Mouse (Mus musculus) lung, embryonic 15.5 days (tissue): ENCODE results near the gene Kank1. TPM values are rescaled to one million over a fixed set of nuclear protein-coding genes. Genes with fewer than 3 reads are reported as not detected.

ENCODE experiments used
- ATAC-seq: fragments of 200-750 bp; cut with Nextera tagmentation; 2 replicates; pipeline ENCODE4 v1.8.0; 2017; ENCODE audit warnings: moderate number of reproducible peaks, borderline replicate concordance; ENCODE audit not compliant: low FRiP score, low TSS enrichment; ENCODE audit errors: extremely low read depth
- H3K27ac ChIP-seq: fragments of 300-500 bp; sonication (generic); 2 replicates; pipeline ENCODE4 v1.5.1; 2015; ENCODE audit warnings: moderate library complexity, mild to moderate bottlenecking, inconsistent platforms
- H3K27me3 ChIP-seq: fragments of 300-500 bp; sonication (generic); 2 replicates; pipeline ENCODE4 v1.6.1; 2015; ENCODE audit warnings: inconsistent platforms
- H3K36me3 ChIP-seq: fragments of 300-500 bp; sonication (generic); 2 replicates; pipeline ENCODE4 v1.6.1; 2015; ENCODE audit warnings: inconsistent platforms
- H3K4me1 ChIP-seq: fragments of 300-500 bp; sonication (generic); 2 replicates; pipeline ENCODE4 v1.6.1; 2015; ENCODE audit warnings: inconsistent platforms
- H3K4me2 ChIP-seq: fragments of 300-500 bp; sonication (generic); 2 replicates; pipeline ENCODE4 v1.6.1; 2015; ENCODE audit warnings: inconsistent platforms, mild to moderate bottlenecking, moderate library complexity
- H3K4me3 ChIP-seq: fragments of 300-500 bp; sonication (generic); 2 replicates; pipeline ENCODE4 v1.5.1; 2015; ENCODE audit warnings: mild to moderate bottlenecking, inconsistent platforms
- H3K9ac ChIP-seq: fragments of 300-500 bp; sonication (generic); 2 replicates; pipeline ENCODE4 v1.6.1; 2015; ENCODE audit warnings: inconsistent platforms
- H3K9me3 ChIP-seq: fragments of 300-500 bp; sonication (generic); 2 replicates; pipeline ENCODE4 v1.6.1; 2016; ENCODE audit warnings: inconsistent platforms
- WGBS: fragments of 180-500 bp; shearing (Covaris S2); methylation state at CpG from one replicate; pipeline ENCODE4 v1.1.7; 2015; 5-methylcytosine and 5-hydroxymethylcytosine counted together
- polyA plus RNA-seq: library from polyadenylated mRNA; unstranded; fragments of >200 nt; fragmentation: Nextera tagmentation; extraction: Ambion mirVana; gene quantifications from 2 replicates; pipeline ENCODE4 v1.2.1, GENCODE M21; 2015

The Kank1 gene
- polyA plus RNA-seq, 1 experiment from 2014 or later, result 18.6 TPM

DNA sequence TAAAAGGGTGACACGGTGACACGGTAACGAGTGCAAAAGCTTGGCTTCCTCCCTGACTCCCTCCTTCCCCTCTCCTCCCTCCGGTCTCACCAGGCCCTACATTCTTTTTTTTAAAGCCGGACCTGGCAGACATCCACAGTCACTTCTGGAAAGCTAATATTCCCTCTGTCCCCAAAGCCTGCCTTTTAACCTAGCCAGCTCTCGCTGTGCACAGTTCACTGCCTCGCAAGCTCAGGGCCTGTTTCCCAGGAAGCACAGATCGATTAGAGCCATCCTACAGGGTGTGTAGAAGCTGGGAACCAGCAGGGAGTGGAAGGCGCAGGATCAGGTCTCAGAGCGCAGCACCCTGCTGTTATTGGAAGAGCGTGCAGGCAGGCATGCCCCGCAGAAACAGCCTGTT, 138.2 kb downstream of the Kank1 start:
- peaks cover 17% of the 10 kb centered on the region for H3K4me1 ChIP-seq
- H3K27ac ChIP-seq, result no peak overlapping the region
- peak; percentile 65; the same call in 1 of the 2 replicates for ATAC-seq

DNA sequence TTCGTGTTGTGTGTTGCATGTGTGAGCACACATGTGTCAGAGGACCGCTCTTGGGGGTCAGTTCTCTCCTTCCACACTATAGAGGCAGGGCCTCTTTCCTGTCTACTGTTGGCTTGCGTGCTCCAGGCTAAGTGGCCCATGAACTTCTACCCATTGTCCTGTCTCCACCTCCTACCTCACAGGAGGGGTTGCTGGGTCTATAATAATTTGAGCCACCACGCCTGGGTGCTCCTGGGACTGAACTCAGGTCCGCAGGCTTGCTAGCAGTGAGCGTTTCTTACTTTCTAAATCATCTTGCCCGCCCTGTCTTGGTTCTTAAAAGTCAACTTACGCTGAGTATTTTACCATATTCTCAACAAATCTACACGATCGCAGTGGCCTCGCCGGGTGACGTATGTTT, 140.1 kb downstream of the Kank1 start:
- H3K27me3 ChIP-seq, result 0 out of 2 replicates have a peak, but pooled peaks cover 4% of the 10 kb centered on the region
- H3K9ac ChIP-seq, result no peak overlapping the region
- H3K9me3 ChIP-seq, result no peaks in the 10 kb centered on the region
- peaks cover 25% of the 10 kb centered on the region for H3K4me1 ChIP-seq
- H3K36me3 ChIP-seq, result no peaks in the 10 kb centered on the region
- no peak overlapping the region for H3K27ac ChIP-seq
- 85% methylated on average over 13 of the region's 13 CpGs for WGBS
- H3K4me2 ChIP-seq, result no peak overlapping the region
- H3K4me3 ChIP-seq, result no peak overlapping the region
- ATAC-seq, result no peak

More for the DNA sequence above, 138.2 kb downstream of the Kank1 start:
- Histone ChIP-seq H3K4me3 (no peak overlapping the region), H3K36me3 (no peaks in the 10 kb centered on the region), H3K9me3 (no peaks in the 10 kb centered on the region), H3K9ac (0 out of 2 replicates have a peak overlapping the region, but pooled peaks have one; percentile 9), H3K27me3 (0 out of 2 replicates have a peak, but pooled peaks cover 6% of the 10 kb centered on the region), H3K4me2 (peak overlapping the region; percentile 4; the same call in 1 of the 2 replicates)
- 14% methylated on average over 12 of the region's 12 CpGs for WGBS

DNA sequence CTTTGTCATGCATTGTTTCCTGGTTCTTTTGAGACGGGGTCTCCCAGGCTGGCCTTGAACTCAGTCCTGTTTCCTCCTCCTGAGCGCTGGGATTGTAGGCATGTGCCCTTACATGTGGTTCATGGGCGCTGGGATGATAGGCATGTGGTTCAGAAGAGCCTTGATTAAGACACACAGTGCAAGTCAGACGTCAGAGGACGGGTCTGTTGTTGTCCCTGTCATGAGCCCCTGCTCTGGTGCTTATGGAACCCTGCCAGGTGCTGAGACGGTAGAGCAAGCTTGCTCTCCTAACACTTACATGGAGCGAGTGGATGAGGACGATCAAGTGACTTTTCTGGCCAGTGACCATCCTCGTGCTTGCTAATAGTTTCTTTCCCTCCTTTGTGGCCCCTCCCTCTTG, 143.9 kb downstream of the Kank1 start:
- Histone ChIP-seq H3K36me3 (no peaks in the 10 kb centered on the region), H3K27ac (no peak overlapping the region), H3K4me2 (no peak overlapping the region), H3K4me1 (peaks cover 26% of the 10 kb centered on the region), H3K9me3 (no peaks in the 10 kb centered on the region), H3K27me3 (no peaks in the 10 kb centered on the region), H3K9ac (no peak overlapping the region), H3K4me3 (no peak overlapping the region)
- WGBS, result 69% methylated on average over 9 of the region's 9 CpGs
- ATAC-seq, result peak; percentile 56; the same call in 1 of the 2 replicates

DNA sequence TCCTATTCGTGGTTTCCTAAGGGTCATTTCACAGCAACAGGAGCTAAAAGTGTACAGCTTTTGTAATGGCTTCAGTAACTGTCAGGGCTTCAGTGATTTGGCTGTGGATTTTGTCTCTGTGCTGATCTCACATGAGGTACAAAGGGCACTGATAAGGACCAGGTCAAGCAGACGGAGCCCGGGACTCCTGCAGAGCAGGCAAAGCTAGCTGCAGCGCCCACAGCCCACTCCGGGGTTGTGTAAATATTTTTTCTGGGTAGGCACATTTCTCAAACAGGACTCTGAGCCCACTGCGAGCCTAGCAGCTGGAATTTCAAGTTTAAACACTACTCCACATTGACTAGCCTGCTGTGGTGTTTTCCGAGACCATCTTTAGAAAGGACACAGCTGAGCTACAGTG, 145.2 kb downstream of the Kank1 start:
- ATAC-seq, result no peak
- Histone ChIP-seq H3K27ac (peak overlapping the region; percentile 46; the same call in 1 of the 2 replicates), H3K4me3 (no peak overlapping the region), H3K9ac (no peak overlapping the region), H3K4me1 (peaks cover 36% of the 10 kb centered on the region), H3K4me2 (peak overlapping the region; percentile 34), H3K9me3 (no peaks in the 10 kb centered on the region), H3K27me3 (no peaks in the 10 kb centered on the region), H3K36me3 (no peaks in the 10 kb centered on the region)
- WGBS, result 9% methylated on average over 7 of the region's 7 CpGs

DNA sequence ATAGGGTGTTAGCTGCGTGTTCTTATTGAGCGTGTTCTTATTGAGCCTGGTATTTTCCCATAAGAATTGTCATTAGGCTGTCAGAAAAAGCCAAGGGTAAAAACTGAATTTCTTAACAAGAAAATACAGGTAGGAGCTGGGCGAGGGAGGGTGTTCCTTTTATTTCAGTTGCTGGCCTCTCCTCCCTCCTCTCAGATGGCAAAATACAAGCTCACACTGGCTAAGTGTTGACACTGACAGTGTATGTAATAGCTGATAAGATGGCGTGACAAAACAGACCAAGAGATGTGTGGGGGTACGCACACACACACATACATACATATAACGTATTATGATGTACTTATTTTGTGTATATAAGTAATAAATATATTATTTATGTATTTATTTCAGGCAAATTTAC, 145.7 kb downstream of the Kank1 start:
- Histone ChIP-seq H3K4me3 (no peak overlapping the region), H3K27ac (peak overlapping the region; percentile 46; the same call in 1 of the 2 replicates), H3K4me1 (peaks cover 36% of the 10 kb centered on the region), H3K36me3 (no peaks in the 10 kb centered on the region), H3K27me3 (no peaks in the 10 kb centered on the region), H3K4me2 (peak overlapping the region; percentile 34), H3K9me3 (no peaks in the 10 kb centered on the region), H3K9ac (no peak overlapping the region)
- no peak for ATAC-seq
- WGBS, result 42% methylated on average over 6 of the region's 6 CpGs

DNA sequence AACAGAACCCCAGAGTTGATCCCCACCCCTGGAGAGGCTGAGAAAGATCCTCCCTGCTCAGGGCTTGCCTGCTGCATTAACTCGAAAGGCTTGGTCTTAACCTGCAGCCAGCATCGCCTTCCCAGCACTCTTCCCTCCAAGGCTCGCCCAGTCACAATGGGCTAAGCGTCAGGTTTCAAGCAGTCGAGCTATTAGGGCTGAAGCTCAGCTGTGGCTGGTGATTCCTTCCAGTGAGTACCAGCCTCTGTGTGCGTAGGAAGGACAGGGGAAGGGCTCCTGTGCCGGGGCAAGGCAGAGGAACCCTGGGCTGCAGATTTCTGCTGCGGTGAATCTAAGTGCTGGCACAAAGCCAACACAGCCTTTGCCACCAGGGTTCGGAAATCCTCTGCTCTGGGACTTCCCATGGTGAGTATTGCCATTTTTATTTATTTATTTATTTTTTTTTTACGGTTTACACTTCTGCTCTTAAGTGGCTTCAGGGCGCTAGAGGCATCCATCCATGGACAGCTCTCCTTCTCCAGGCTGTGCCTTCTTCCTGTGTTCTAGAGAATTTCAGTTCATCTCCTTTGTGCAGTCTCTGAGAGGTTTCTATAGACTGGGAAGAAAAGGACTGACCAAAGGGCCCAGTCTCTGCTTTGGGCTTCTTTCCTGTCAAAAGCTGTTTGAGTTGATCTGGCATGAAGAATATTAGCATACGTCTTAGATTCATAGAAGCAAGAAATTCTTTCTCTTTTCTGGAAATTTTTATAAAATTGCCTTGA, 146.8 kb downstream of the Kank1 start:
- ATAC-seq, result no peak
- peak overlapping the region; percentile 20 for H3K4me2 ChIP-seq
- peaks cover 36% of the 10 kb centered on the region for H3K4me1 ChIP-seq
- peak overlapping the region; percentile 15; the same call in 1 of the 2 replicates for H3K27ac ChIP-seq
- no peaks in the 10 kb centered on the region for H3K36me3 ChIP-seq
- no peak overlapping the region for H3K9ac ChIP-seq
- H3K4me3 ChIP-seq, result no peak overlapping the region
- no peaks in the 10 kb centered on the region for H3K9me3 ChIP-seq
- H3K27me3 ChIP-seq, result no peaks in the 10 kb centered on the region
- WGBS, result 13% methylated on average over 12 of the region's 12 CpGs

DNA sequence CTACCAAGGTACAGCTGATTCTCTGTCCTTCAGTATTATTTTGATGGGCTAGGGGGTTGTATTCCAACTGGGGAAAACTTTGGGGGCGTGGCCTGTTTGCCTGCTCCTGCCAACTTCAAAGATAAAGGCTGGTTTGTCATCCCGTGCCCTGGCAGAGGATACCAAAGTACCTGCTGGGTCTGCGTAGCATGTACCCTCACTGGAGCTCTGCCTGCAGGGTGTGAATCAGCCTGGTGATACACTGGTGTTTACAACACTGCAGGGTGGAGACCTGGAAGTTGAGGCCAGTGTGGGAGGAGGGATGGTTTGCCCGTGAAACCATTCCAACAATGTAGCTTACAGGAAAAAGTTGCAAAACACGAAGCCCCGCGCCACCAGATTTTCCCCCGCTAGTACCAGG, 149.2 kb downstream of the Kank1 start:
- Histone ChIP-seq H3K4me2 (no peak overlapping the region), H3K27ac (no peak overlapping the region), H3K36me3 (no peaks in the 10 kb centered on the region), H3K4me1 (peaks cover 33% of the 10 kb centered on the region), H3K27me3 (no peaks in the 10 kb centered on the region), H3K9me3 (no peaks in the 10 kb centered on the region), H3K9ac (no peak overlapping the region), H3K4me3 (no peak overlapping the region)
- ATAC-seq, result no peak
- WGBS, result 49% methylated on average over 8 of the region's 8 CpGs

DNA sequence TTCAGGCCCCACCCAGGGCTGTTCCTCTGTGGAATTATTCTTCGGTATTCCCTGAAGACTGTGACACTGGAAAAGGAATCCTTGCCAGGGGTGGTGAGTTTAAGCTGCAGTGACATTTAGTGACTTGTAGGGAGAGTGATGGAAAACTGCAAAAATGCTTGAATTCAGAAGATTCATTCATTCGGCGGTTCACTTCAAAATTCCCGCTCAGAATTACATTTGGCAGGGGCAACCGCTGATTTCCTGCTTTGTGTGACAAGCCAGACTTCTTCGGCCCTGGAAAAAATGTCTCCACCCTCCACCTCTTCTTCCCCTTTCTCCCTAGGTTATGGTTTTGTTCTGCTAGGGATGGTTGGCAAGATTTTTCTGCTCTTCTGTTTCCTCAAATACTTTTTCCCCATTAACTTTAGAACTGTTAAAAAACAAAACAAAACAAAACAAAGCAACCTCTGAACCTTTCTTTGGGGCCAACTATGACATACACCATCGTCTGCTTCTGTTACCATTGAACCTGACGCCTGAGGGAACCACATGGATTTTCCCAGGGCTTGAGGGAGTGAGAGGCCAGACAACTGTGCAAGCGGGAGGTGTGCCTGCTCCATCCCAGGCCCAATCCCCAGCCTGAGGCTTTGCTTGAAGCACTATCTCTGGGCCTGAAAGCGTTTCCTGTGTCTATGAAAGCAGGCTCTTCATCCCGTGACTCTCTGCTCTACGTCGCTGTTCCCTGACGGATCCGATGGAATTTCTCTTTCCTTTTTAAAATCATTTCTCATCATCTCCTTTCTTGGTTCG, 150.1 kb downstream of the Kank1 start:
- no peak for ATAC-seq
- Histone ChIP-seq H3K27ac (no peak overlapping the region), H3K27me3 (no peaks in the 10 kb centered on the region), H3K9me3 (no peaks in the 10 kb centered on the region), H3K4me1 (peaks cover 27% of the 10 kb centered on the region), H3K9ac (no peak overlapping the region), H3K4me2 (no peak overlapping the region), H3K4me3 (no peak overlapping the region), H3K36me3 (no peaks in the 10 kb centered on the region)
- WGBS, result 58% methylated on average over 16 of the region's 16 CpGs

DNA sequence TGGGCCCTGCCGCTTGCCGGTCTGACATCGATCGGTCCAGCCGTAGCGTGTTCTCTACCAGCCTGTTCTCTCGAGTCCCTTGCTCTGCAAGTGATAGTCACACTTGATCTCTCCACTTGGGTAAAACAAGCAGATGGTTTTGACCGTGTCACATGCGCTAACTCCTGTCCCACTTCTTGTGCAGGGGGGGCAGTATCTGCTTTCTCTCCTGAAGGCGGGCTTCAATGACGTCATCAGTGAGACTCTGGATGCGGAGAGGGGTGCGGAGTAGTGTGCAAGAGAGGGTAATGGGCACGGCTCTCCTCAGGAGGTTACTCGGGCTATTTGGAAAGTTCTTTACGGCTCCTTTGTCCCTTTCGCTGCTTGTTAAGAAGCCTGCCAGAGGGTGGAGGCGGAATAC, 151.1 kb downstream of the Kank1 start:
- Histone ChIP-seq H3K27me3 (no peaks in the 10 kb centered on the region), H3K4me1 (peaks cover 20% of the 10 kb centered on the region), H3K4me3 (no peak overlapping the region), H3K9me3 (no peaks in the 10 kb centered on the region), H3K36me3 (no peaks in the 10 kb centered on the region), H3K4me2 (no peak overlapping the region), H3K27ac (no peak overlapping the region), H3K9ac (no peak overlapping the region)
- WGBS, result 92% methylated on average over 18 of the region's 18 CpGs
- no peak for ATAC-seq

DNA sequence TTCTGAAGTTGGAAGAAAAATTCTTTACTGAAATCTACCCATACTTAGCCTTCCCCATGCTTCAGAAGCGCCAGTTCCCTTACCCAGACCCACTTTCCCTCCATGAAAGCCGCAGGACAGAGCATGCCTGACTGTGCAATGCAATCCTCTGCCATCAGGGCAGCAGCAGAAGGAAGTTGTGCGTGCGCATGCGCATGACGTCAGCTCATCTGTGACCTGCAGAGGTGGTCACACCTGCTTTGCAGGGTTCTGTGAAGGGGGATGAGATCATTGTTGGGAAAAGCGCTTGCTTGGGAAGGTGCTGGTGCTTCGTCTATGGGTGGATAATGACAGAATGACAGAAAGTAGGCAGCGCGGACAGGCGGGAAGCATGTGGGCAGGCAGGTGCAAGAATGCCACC, 155.4 kb downstream of the Kank1 start:
- no peaks in the 10 kb centered on the region for H3K27me3 ChIP-seq
- H3K9me3 ChIP-seq, result no peaks in the 10 kb centered on the region
- no peak overlapping the region for H3K27ac ChIP-seq
- H3K4me2 ChIP-seq, result peak overlapping the region; percentile 6; the same call in 1 of the 2 replicates
- no peak overlapping the region for H3K9ac ChIP-seq
- 83% methylated on average over 11 of the region's 11 CpGs for WGBS
- ATAC-seq, result no peak
- no peak overlapping the region for H3K4me3 ChIP-seq
- H3K4me1 ChIP-seq, result peaks cover 20% of the 10 kb centered on the region
- H3K36me3 ChIP-seq, result no peaks in the 10 kb centered on the region

DNA sequence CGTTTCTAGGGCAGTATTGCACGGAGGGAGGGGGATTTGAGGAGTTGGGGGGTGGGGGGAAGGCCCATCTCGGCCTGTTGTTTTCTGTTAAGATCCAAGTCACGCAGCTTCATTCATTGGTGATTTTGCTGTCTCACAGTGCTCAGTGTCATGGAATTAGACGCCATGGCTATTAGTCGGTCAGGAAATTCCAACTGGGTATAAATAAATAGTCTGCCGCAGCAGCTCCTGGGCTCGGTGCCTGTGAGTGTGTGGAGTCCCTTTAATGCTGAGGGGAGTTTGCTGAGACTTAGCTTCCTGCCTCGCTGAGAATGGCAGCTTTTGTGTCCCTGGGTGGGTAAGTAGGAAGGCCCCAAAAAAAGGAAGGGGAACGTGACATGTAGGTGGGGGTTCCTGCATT, 158.3 kb downstream of the Kank1 start:
- WGBS, result 2% methylated on average over 10 of the region's 10 CpGs
- Histone ChIP-seq H3K4me1 (peaks cover 35% of the 10 kb centered on the region), H3K27me3 (no peaks in the 10 kb centered on the region), H3K9me3 (no peaks in the 10 kb centered on the region), H3K27ac (peak overlapping the region; percentile 87), H3K9ac (no peak overlapping the region), H3K4me3 (no peak overlapping the region), H3K36me3 (no peaks in the 10 kb centered on the region), H3K4me2 (peak overlapping the region; percentile 46)
- peak; percentile 87 for ATAC-seq

DNA sequence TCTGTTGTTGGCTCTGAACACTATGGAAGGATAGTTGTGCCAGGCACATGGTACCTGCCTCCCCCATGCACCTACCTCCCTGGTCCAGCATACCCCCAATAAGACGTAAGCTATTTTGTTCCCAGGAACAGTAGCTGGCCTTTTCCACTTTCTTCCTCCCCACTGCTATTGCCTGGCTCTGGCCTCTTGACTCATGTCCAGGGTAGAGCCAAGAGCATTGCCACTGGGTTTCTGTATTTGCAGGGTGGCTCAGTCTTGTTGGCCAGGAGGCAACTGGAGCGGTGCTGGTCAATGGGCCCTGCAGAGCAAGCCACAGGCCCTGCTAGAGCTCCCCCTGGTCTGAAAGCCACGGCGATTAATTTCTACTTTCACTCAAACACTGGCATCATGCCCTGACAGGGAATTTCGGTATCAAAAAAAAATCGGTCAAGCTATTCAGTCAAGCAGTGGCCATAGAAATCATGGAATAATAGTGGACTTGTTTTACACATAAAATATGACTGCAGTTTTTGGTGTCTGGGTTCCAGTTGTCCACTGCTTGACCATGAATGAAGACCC, 160.0 kb downstream of the Kank1 start:
- H3K36me3 ChIP-seq, result no peaks in the 10 kb centered on the region
- H3K27ac ChIP-seq, result no peak overlapping the region
- no peak overlapping the region for H3K9ac ChIP-seq
- peaks cover 50% of the 10 kb centered on the region for H3K4me1 ChIP-seq
- no peak for ATAC-seq
- no peak overlapping the region for H3K4me2 ChIP-seq
- no peaks in the 10 kb centered on the region for H3K9me3 ChIP-seq
- WGBS, result 82% methylated on average over 6 of the region's 6 CpGs
- H3K4me3 ChIP-seq, result no peak overlapping the region
- H3K27me3 ChIP-seq, result no peaks in the 10 kb centered on the region
